In genomic region chr6:53982612-53983011, GRCm38 (mm10) we compare ENCODE assay signal across 18 mouse cellular contexts. TPM values are rescaled to one million over a fixed set of nuclear protein-coding genes. Genes with fewer than 3 reads are reported as not detected.
DNase-seq lines count a peak whose midpoint lies in the region; ATAC-seq and TF ChIP-seq lines count a peak whose summit lies in the region.
"Had no signal": no experiment of that assay in that cellular context is flagged by ENCODE, and none has a peak within 500 bp of the region (broad histone marks: within the 10 kb centered on the region; RNA-seq: fewer than 3 reads in every experiment).

No protein-coding gene starts in this region.

- TF ChIP-seq POLR2A in brain, embryonic 14.5 days (IDR thresholded peaks at IDR 0.05; ENCODE audit: borderline replicate concordance, extremely low read depth, insufficient read depth, insufficient read length, poor library complexity, severe bottlenecking), result no peak

- H3K36me3 ChIP-seq in hindbrain, postnatal 0 days (ENCODE audit: insufficient read depth, low read length), result no peaks in the 10 kb centered on the region
- no peaks in the 10 kb centered on the region for H3K36me3 ChIP-seq in hindbrain, embryonic 10.5 days
- H3K36me3 ChIP-seq: intestine, embryonic 15.5 days; liver, embryonic 15.5 days had no signal

- ATAC-seq in hindbrain, postnatal 0 days, result no peak
- ATAC-seq: activated CD4-positive, CD25-positive, alpha-beta regulatory T cell, adult 4 months had no signal

- intact Hi-C loops in left cerebral cortex, postnatal 25 days (cut with DNase I), result no loop called here

- no peaks in the 10 kb centered on the region for H3K9me3 ChIP-seq in hindbrain, postnatal 0 days (ENCODE audit: low read length)
- H3K9me3 ChIP-seq in hindbrain, embryonic 10.5 days, result no peaks in the 10 kb centered on the region
- H3K9me3 ChIP-seq: intestine, embryonic 15.5 days; liver, embryonic 15.5 days had no signal

- no peaks in the 10 kb centered on the region for H3K27me3 ChIP-seq in hindbrain, postnatal 0 days (ENCODE audit: insufficient read depth, low read length)
- H3K27me3 ChIP-seq in hindbrain, embryonic 10.5 days (ENCODE audit: insufficient read depth, poor library complexity, severe bottlenecking), result 0 out of 2 replicates have a peak, but pooled peaks cover 3% of the 10 kb centered on the region
- H3K27me3 ChIP-seq: intestine, embryonic 15.5 days; liver, embryonic 15.5 days had no signal

- H3K4me1 ChIP-seq in hindbrain, postnatal 0 days (ENCODE audit: insufficient read depth, low read length), result no peaks in the 10 kb centered on the region
- peaks cover 25% of the 10 kb centered on the region for H3K4me1 ChIP-seq in hindbrain, embryonic 10.5 days (replicated peaks)

- 70% methylated on average over 4 of the region's 4 CpGs for WGBS in hindbrain, postnatal 0 days
- 55% methylated on average over 4 of the region's 4 CpGs for WGBS in hindbrain, embryonic 10.5 days

- no peak overlapping the region for H3K4me2 ChIP-seq in hindbrain, postnatal 0 days (ENCODE audit: low read depth, low read length)
- H3K4me2 ChIP-seq: intestine, embryonic 15.5 days; liver, embryonic 15.5 days had no signal

- no peak for DNase-seq in hindbrain, postnatal 0 days (ENCODE audit: low spot score)
- DNase-seq in hindbrain, embryonic 10.5 days (ENCODE audit: low spot score), result no peak
- peak; percentile 27 for DNase-seq in 3T3-L1 (ENCODE audit: low read depth, low spot score)
- DNase-seq in brain, embryonic 14.5 days (ENCODE audit: low read depth), result no peak
- DNase-seq in lung, postnatal 36 days, result peak; percentile 48
- no peak for DNase-seq in right cerebral cortex, postnatal 10 days (ENCODE audit: low spot score in 2 of 2)
- DNase-seq in left cerebral cortex, postnatal 25 days (ENCODE audit: low spot score in 2 of 2), result no peak
- no peak for DNase-seq in urinary bladder, postnatal 36 days (ENCODE audit: low spot score in 2 of 2)
- DNase-seq: cerebellum, postnatal 36 days; gastrocnemius, postnatal 14 days; layer of hippocampus, adult 9-11 months; spleen, adult 18-20 months had no signal

- no peak overlapping the region for H3K9ac ChIP-seq in hindbrain, postnatal 0 days (replicated peaks; ENCODE audit: low read length)
- H3K9ac ChIP-seq: intestine, embryonic 15.5 days; liver, embryonic 15.5 days had no signal

- no peak overlapping the region for H3K4me3 ChIP-seq in hindbrain, postnatal 0 days (ENCODE audit: low read length)
- H3K4me3 ChIP-seq in hindbrain, embryonic 10.5 days, result no peak overlapping the region
- H3K4me3 ChIP-seq: intestine, embryonic 15.5 days; liver, embryonic 15.5 days had no signal

- 0 out of 2 replicates have a peak, but pooled peaks have one; percentile 9 for TF ChIP-seq CTCF in hindbrain, postnatal 0 days (IDR thresholded peaks at IDR 0.05; ENCODE audit: low read depth)
- 0 out of 2 replicates have a peak, but pooled peaks have one; percentile 4 for TF ChIP-seq CTCF in brain, embryonic 14.5 days (IDR thresholded peaks at IDR 0.05; ENCODE audit: borderline replicate concordance, extremely low read depth, insufficient read depth, insufficient read length)

- no peak overlapping the region for H3K27ac ChIP-seq in hindbrain, postnatal 0 days
- no peak overlapping the region for H3K27ac ChIP-seq in hindbrain, embryonic 10.5 days
- H3K27ac ChIP-seq: intestine, embryonic 15.5 days; liver, embryonic 15.5 days had no signal

RNA-seq across cellular contexts. Expression of gene Cpvl, which starts 4.1 kb away (rescaled TPM):
- not detected in 2 replicates for total RNA-seq in hindbrain, postnatal 0 days (2014; rRNA removed)
- polyA plus RNA-seq in hindbrain, postnatal 0 days (2015; fragmentation: Nextera tagmentation; extraction: Ambion mirVana), result 0.15 and 0.19 TPM in 2 replicates
- 0.24 TPM in 1 of 2 replicates, not detected in the other for polyA plus RNA-seq in hindbrain, embryonic 10.5 days (2016; fragmentation: Nextera tagmentation; extraction: Ambion mirVana)
- 0.08 TPM in 1 of 2 replicates, not detected in the other for polyA plus RNA-seq in brain, embryonic 14.5 days (2012; rRNA removed)
- total RNA-seq in left cerebral cortex, postnatal 25 days (2021), result not detected
- total RNA-seq: gastrocnemius, postnatal 14 days; midbrain, postnatal 0 days; neutrophil, adult 5-6 weeks had no signal
- polyA plus RNA-seq: activated CD4-positive, CD25-positive, alpha-beta regulatory T cell, adult 4 months; heart, postnatal 0 days; liver, embryonic 15.5 days had no signal

RNA-seq across cellular contexts. Expression of gene Chn2, which starts 56.7 kb away (rescaled TPM):
- total RNA-seq in hindbrain, postnatal 0 days (2014; rRNA removed), result 35.4 and 43.8 TPM in 2 replicates
- polyA plus RNA-seq in hindbrain, postnatal 0 days (2015; fragmentation: Nextera tagmentation; extraction: Ambion mirVana), result 19.8 and 21.2 TPM in 2 replicates
- 13.4 and 13.5 TPM in 2 replicates for polyA plus RNA-seq in hindbrain, embryonic 10.5 days (2016; fragmentation: Nextera tagmentation; extraction: Ambion mirVana)
- polyA plus RNA-seq in brain, embryonic 14.5 days (2012; rRNA removed), result 36.0 and 38.2 TPM in 2 replicates
- 10 to 100 TPM; 38.8 to 42.7 TPM for total RNA-seq in left cerebral cortex, postnatal 25 days (2021)

Comparison
In these comparisons a context has a peak if more than half of its experiments do, and no peak if none do; other contexts are left out.
1. DNase-seq: peak in 3T3-L1 (single experiment) and lung, postnatal 36 days (single experiment); none in hindbrain, postnatal 0 days (single experiment), hindbrain, embryonic 10.5 days (single experiment), brain, embryonic 14.5 days (single experiment), right cerebral cortex, postnatal 10 days (0 of 2), left cerebral cortex, postnatal 25 days (0 of 2) and urinary bladder, postnatal 36 days (0 of 2).